Mouse (Mus musculus) cerebellum, adult 18-20 months (tissue): ENCODE results near the gene Ccdc146.
"Not testable (repeated sequence)": the region's sequence is repeated elsewhere in the genome, so short reads cannot be mapped to it uniquely, and the experiment has no call there.

Experiments used
- DNase-seq, 2 experiments: peaks; one replicate each; pipeline ENCODE4 v3.0.0; 2021

The Ccdc146 gene

GRCm38 (mm10) chr5:21329672-21330665 is 94.5 kb downstream of the Ccdc146 start:
- DNase-seq = no peak

- no peak for DNase-seq
These were observed 95.9 kb downstream of the Ccdc146 start for GRCm38 (mm10) chr5:21328560-21328959.

GRCm38 (mm10) chr5:21326494-21326893 is 98.0 kb downstream of the Ccdc146 start:
- peak in 1 of 2 experiments; percentile 17 for DNase-seq

- DNase-seq = no peak
These were observed 104.3 kb downstream of the Ccdc146 start for GRCm38 (mm10) chr5:21320138-21320537.

- no peak for DNase-seq
These were observed 109.8 kb downstream of the Ccdc146 start for GRCm38 (mm10) chr5:21314696-21315095.

GRCm38 (mm10) chr5:21307165-21307564 is 117.3 kb downstream of the Ccdc146 start:
- no peak for DNase-seq

GRCm38 (mm10) chr5:21301011-21301410 is 123.5 kb downstream of the Ccdc146 start:
- peak in 1 of 2 experiments; percentile 5 for DNase-seq

GRCm38 (mm10) chr5:21300058-21300457 is 124.4 kb downstream of the Ccdc146 start:
- DNase-seq = no peak

GRCm38 (mm10) chr5:21299076-21299755 is 125.3 kb downstream of the Ccdc146 start:
- no peak for DNase-seq

- no peak for DNase-seq
These were observed 128.8 kb downstream of the Ccdc146 start for GRCm38 (mm10) chr5:21295683-21296082.

- DNase-seq = no peak
These were observed 133.9 kb downstream of the Ccdc146 start for GRCm38 (mm10) chr5:21290594-21290993.

- DNase-seq = no peak
These were observed 135.6 kb downstream of the Ccdc146 start for GRCm38 (mm10) chr5:21288658-21289435.

- DNase-seq = no peak
These were observed 141.0 kb downstream of the Ccdc146 start for GRCm38 (mm10) chr5:21283356-21284062.

GRCm38 (mm10) chr5:21277685-21278084 is 146.8 kb downstream of the Ccdc146 start:
- DNase-seq = not testable (repeated sequence)

- DNase-seq = no peak
These were observed 152.8 kb downstream of the Ccdc146 start for GRCm38 (mm10) chr5:21271386-21272354.

GRCm38 (mm10) chr5:21270756-21271155 is 153.7 kb downstream of the Ccdc146 start:
- no peak for DNase-seq

- DNase-seq = no peak
These were observed 155.0 kb downstream of the Ccdc146 start for GRCm38 (mm10) chr5:21269446-21269845.

GRCm38 (mm10) chr5:21267090-21267489 is 157.4 kb downstream of the Ccdc146 start:
- no peak for DNase-seq

- peak; percentile 79 to 85 for DNase-seq
These were observed 159.4 kb downstream of the Ccdc146 start for GRCm38 (mm10) chr5:21265049-21265448.

GRCm38 (mm10) chr5:21264352-21265021 is 160.0 kb downstream of the Ccdc146 start:
- DNase-seq = no peak
